Mouse (Mus musculus): ENCODE results near the gene Nt5dc3.

Nt5dc3 gene

GRCm38 (mm10) chr10:86815133-86815532, 36.3 kb downstream of the Nt5dc3 start:
- no peak for DNase-seq (ENCODE audit: low read depth, low spot score)

GRCm38 (mm10) chr10:86819649-86820165, 40.9 kb downstream of the Nt5dc3 start:
- DNase-seq (ENCODE audit: low read depth, low spot score) = no peak

GRCm38 (mm10) chr10:86821014-86821413, 42.2 kb downstream of the Nt5dc3 start:
- DNase-seq (ENCODE audit: low read depth, low spot score) = no peak

GRCm38 (mm10) chr10:86824093-86824492, 45.3 kb downstream of the Nt5dc3 start:
- no peak for DNase-seq (ENCODE audit: low read depth, low spot score)

GRCm38 (mm10) chr10:86824871-86825270, 46.1 kb downstream of the Nt5dc3 start:
- no peak for DNase-seq (ENCODE audit: low read depth, low spot score)

- no peak for DNase-seq (ENCODE audit: low read depth, low spot score)
Observed at GRCm38 (mm10) chr10:86825871-86826522, 47.2 kb downstream of the Nt5dc3 start.

- no peak for DNase-seq (ENCODE audit: low read depth, low spot score)
Observed at GRCm38 (mm10) chr10:86826929-86827328, 48.1 kb downstream of the Nt5dc3 start.

GRCm38 (mm10) chr10:86828221-86829135, 49.7 kb downstream of the Nt5dc3 start:
- no peak for DNase-seq (ENCODE audit: low read depth, low spot score)

GRCm38 (mm10) chr10:86829515-86829914, 50.7 kb downstream of the Nt5dc3 start:
- no peak for DNase-seq (ENCODE audit: low read depth, low spot score)

GRCm38 (mm10) chr10:86836784-86837183, 58.0 kb downstream of the Nt5dc3 start:
- DNase-seq (ENCODE audit: low read depth, low spot score) = no peak

- no peak for DNase-seq (ENCODE audit: low read depth, low spot score)
Observed at GRCm38 (mm10) chr10:86838827-86839226, 60.0 kb downstream of the Nt5dc3 start.

- DNase-seq (ENCODE audit: low read depth, low spot score) = no peak
Observed at GRCm38 (mm10) chr10:86842659-86843058, 63.9 kb downstream of the Nt5dc3 start.

- no peak for DNase-seq (ENCODE audit: low read depth, low spot score)
Observed at GRCm38 (mm10) chr10:86846926-86847467, 68.2 kb downstream of the Nt5dc3 start.

- no peak for DNase-seq (ENCODE audit: low read depth, low spot score)
Observed at GRCm38 (mm10) chr10:86849087-86849486, 70.3 kb downstream of the Nt5dc3 start.

- DNase-seq (ENCODE audit: low read depth, low spot score) = no peak
Observed at GRCm38 (mm10) chr10:86849508-86849907, 70.7 kb downstream of the Nt5dc3 start.

- no peak for DNase-seq (ENCODE audit: low read depth, low spot score)
Observed at GRCm38 (mm10) chr10:86852160-86852559, 73.4 kb downstream of the Nt5dc3 start.

- no peak for DNase-seq (ENCODE audit: low read depth, low spot score)
Observed at GRCm38 (mm10) chr10:86853433-86853832, 74.6 kb downstream of the Nt5dc3 start.

GRCm38 (mm10) chr10:86860396-86860795, 81.6 kb downstream of the Nt5dc3 start:
- DNase-seq (ENCODE audit: low read depth, low spot score) = no peak

GRCm38 (mm10) chr10:86862496-86862895, 83.7 kb downstream of the Nt5dc3 start:
- DNase-seq (ENCODE audit: low read depth, low spot score) = no peak

GRCm38 (mm10) chr10:86863429-86863828, 84.6 kb downstream of the Nt5dc3 start:
- no peak for DNase-seq (ENCODE audit: low read depth, low spot score)

GRCm38 (mm10) chr10:86872121-86872520, 93.3 kb downstream of the Nt5dc3 start:
- no peak for DNase-seq (ENCODE audit: low read depth, low spot score)

GRCm38 (mm10) chr10:86872591-86872990, 93.8 kb downstream of the Nt5dc3 start:
- no peak for DNase-seq (ENCODE audit: low read depth, low spot score)

All from c-Kit-negative CD71-positive TER-119-positive erythroid progenitor cells, embryonic 14.5 days (primary cell).